Mouse (Mus musculus) small intestine, adult 2 months (tissue): ENCODE results near the gene Chsy1. TPM values are rescaled to one million over a fixed set of nuclear protein-coding genes. Genes with fewer than 3 reads are reported as not detected.

Experiments used
- H3K27ac ChIP-seq: fragments of 200-500 bp; 2 replicates; pipeline ENCODE4 v1.5.1; 2012; ENCODE audit warnings: low read depth, low read length, control low read depth, inconsistent platforms; ENCODE audit not compliant: insufficient read depth
- H3K27me3 ChIP-seq: fragments of 200-500 bp; 2 replicates; pipeline ENCODE4 v1.6.1; 2012; ENCODE audit warnings: mild to moderate bottlenecking, moderate library complexity, low read length, inconsistent platforms; ENCODE audit not compliant: control insufficient read depth, insufficient read depth
- H3K36me3 ChIP-seq: fragments of 200-500 bp; 2 replicates; pipeline ENCODE4 v1.6.1; 2012; ENCODE audit warnings: mild to moderate bottlenecking, low read length, control low read depth, inconsistent platforms; ENCODE audit not compliant: control insufficient read depth, insufficient read depth
- H3K4me1 ChIP-seq: fragments of 200-500 bp; 2 replicates; pipeline ENCODE4 v1.6.1; 2012; ENCODE audit warnings: low read length, inconsistent platforms, mixed read lengths; ENCODE audit not compliant: control insufficient read depth, insufficient read depth, insufficient read length
- H3K4me3 ChIP-seq: fragments of 200-500 bp; 2 replicates; pipeline ENCODE4 v1.5.1; 2012; ENCODE audit warnings: low read depth, mild to moderate bottlenecking, control low read depth, inconsistent platforms, low read length, moderate library complexity
- CTCF ChIP-seq: fragments of 200-500 bp; IDR thresholded peaks from 2 replicates; pipeline ENCODE4 v1.5.1; 2012; ENCODE audit warnings: low read depth, mild to moderate bottlenecking, control low read depth, inconsistent platforms, low read length, moderate library complexity, mixed read lengths; ENCODE audit not compliant: insufficient replicate concordance, insufficient read length; ENCODE audit errors: extremely low read depth
- POLR2A ChIP-seq: fragments of 200-500 bp; IDR thresholded peaks from 2 replicates; pipeline ENCODE4 v1.6.1; 2012; ENCODE audit warnings: low read depth, mild to moderate bottlenecking, control low read depth, inconsistent platforms, low read length, moderate library complexity
- WGBS: fragments of 180-500 bp; shearing (Covaris S2); methylation state at CpG from one replicate; pipeline ENCODE4 v1.1.7; 2018; 5-methylcytosine and 5-hydroxymethylcytosine counted together
- polyA plus RNA-seq: library from polyadenylated mRNA; depleted of rRNA; stranded (reverse); fragments of >200 nt; gene quantifications from 2 replicates; pipeline ENCODE4 v1.2.3, GENCODE M21; 2012

Chsy1 gene
- polyA plus RNA-seq, 1 experiment = 1.4 TPM

DNA sequence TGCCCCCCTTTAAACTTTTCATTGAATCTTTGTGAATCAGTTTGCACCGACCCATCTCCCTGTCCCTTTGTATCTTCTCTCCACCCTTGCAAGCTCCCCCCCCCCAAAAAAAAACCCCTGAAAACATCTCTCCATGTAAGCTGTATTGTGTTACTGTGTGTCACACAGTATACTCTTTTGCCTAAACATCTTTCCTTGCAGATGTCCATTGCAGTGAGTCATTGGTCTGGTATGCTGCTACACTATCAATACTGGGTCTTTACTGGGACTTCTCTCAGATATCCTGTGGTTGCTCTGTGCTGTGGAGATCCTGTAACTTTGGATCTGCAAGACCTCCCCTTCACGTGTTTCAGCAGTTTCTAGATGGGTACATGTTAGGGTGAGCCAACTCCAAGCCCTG lies 21.0 kb downstream of the Chsy1 start:
- WGBS = 86% methylated on average over 2 of the region's 2 CpGs

GRCm38 (mm10) chr7:66131776-66132421 lies 22.6 kb downstream of the Chsy1 start:
- Histone ChIP-seq H3K27ac (no peak overlapping the region), H3K4me1 (no peaks in the 10 kb centered on the region; the same call in 1 of the 2 replicates), H3K4me3 (no peak overlapping the region), H3K27me3 (no peaks in the 10 kb centered on the region), H3K36me3 (no peaks in the 10 kb centered on the region)
- WGBS = 87% methylated on average over 4 of the region's 4 CpGs
- TF ChIP-seq CTCF (no peak), POLR2A (no peak)

More for the DNA sequence above, 21.0 kb downstream of the Chsy1 start:
- H3K36me3 ChIP-seq = peaks cover 5% of the 10 kb centered on the region; the same call in 1 of the 2 replicates
- no peak overlapping the region for H3K4me3 ChIP-seq
- H3K27me3 ChIP-seq = no peaks in the 10 kb centered on the region
- H3K27ac ChIP-seq = no peak overlapping the region
- no peak for TF ChIP-seq CTCF
- no peak for TF ChIP-seq POLR2A
- no peaks in the 10 kb centered on the region for H3K4me1 ChIP-seq

GRCm38 (mm10) chr7:66134154-66134553 lies 24.8 kb downstream of the Chsy1 start:
- 95% methylated on average over 3 of the region's 3 CpGs for WGBS

GRCm38 (mm10) chr7:66135644-66136043 lies 26.3 kb downstream of the Chsy1 start:
- H3K27ac ChIP-seq = peak overlapping the region; percentile 32; the same call in 1 of the 2 replicates
- TF ChIP-seq POLR2A (no peak), CTCF (no peak)
- no peak overlapping the region for H3K4me3 ChIP-seq
- H3K4me1 ChIP-seq = peaks cover 3% of the 10 kb centered on the region; the same call in 1 of the 2 replicates
- 44% methylated on average over 3 of the region's 3 CpGs for WGBS
- H3K36me3 ChIP-seq = no peaks in the 10 kb centered on the region
- H3K27me3 ChIP-seq = no peaks in the 10 kb centered on the region

More at GRCm38 (mm10) chr7:66134154-66134553, 24.8 kb downstream of the Chsy1 start:
- no peak overlapping the region for H3K27ac ChIP-seq
- H3K36me3 ChIP-seq = no peaks in the 10 kb centered on the region
- no peaks in the 10 kb centered on the region for H3K27me3 ChIP-seq
- peaks cover 3% of the 10 kb centered on the region; the same call in 1 of the 2 replicates for H3K4me1 ChIP-seq
- TF ChIP-seq POLR2A (no peak), CTCF (no peak)
- no peak overlapping the region for H3K4me3 ChIP-seq

DNA sequence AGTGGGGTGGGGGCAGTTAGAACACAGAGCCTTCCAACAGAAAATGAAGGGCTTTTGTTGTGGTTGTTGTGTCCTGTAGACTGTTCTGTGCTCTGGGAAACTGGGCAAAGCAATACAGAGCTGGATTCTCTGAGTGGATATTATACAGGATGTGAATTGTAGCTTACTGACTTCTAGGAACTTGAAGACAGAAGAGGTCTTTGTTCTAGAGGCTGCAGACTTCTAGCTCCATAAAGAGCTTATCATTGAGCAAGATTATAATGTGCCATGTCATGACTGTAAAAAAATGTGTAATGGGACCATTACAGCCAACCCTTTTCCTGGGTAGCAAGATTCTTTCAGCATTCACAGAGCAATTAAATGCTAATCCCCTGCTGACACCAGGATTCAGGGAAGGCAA lies 26.9 kb downstream of the Chsy1 start:
- H3K4me3 ChIP-seq = no peak overlapping the region
- H3K36me3 ChIP-seq = no peaks in the 10 kb centered on the region
- H3K27me3 ChIP-seq = no peaks in the 10 kb centered on the region
- H3K27ac ChIP-seq = no peak overlapping the region; the same call in 1 of the 2 replicates
- peaks cover 3% of the 10 kb centered on the region; the same call in 1 of the 2 replicates for H3K4me1 ChIP-seq
- TF ChIP-seq CTCF (no peak), POLR2A (no peak)

DNA sequence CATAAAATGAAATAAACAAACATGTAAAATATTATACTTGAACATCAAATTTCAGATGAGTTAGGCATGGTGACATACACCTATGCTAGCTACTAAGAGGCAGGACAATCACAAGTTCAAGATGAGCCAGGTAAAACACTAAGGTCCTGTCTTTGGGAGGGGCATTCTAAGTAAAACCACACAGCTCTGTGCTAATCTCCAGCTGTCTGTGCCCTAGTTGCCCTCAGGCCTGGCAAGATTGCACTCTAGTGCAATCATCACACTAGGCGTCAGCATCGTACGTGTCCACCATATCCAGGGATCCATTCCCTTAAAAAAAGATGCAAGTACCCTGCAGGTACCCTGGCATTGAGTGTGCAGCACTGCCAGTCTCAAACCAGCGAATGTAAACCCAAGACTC lies 28.0 kb downstream of the Chsy1 start:
- no peak overlapping the region for H3K4me3 ChIP-seq
- no peaks in the 10 kb centered on the region for H3K27me3 ChIP-seq
- TF ChIP-seq CTCF = no peak
- no peak for TF ChIP-seq POLR2A
- no peaks in the 10 kb centered on the region for H3K36me3 ChIP-seq
- H3K27ac ChIP-seq = no peak overlapping the region
- peaks cover 3% of the 10 kb centered on the region; the same call in 1 of the 2 replicates for H3K4me1 ChIP-seq
- WGBS = 97% methylated on average over 4 of the region's 4 CpGs

GRCm38 (mm10) chr7:66138301-66138700 lies 29.0 kb downstream of the Chsy1 start:
- peaks cover 3% of the 10 kb centered on the region; the same call in 1 of the 2 replicates for H3K4me1 ChIP-seq
- WGBS = 62% methylated on average over 4 of the region's 4 CpGs

More at GRCm38 (mm10) chr7:66138301-66138700, 29.0 kb downstream of the Chsy1 start:
- Histone ChIP-seq H3K27ac (no peak overlapping the region), H3K36me3 (no peaks in the 10 kb centered on the region), H3K27me3 (no peaks in the 10 kb centered on the region), H3K4me3 (no peak overlapping the region)
- TF ChIP-seq CTCF = no peak
- TF ChIP-seq POLR2A = no peak
